Mouse (Mus musculus) heart, postnatal 0 days (tissue): ENCODE measurements around the gene Cdc42se2. TPM values are rescaled to one million over a fixed set of nuclear protein-coding genes. Genes with fewer than 3 reads are reported as not detected.

Source experiments
- ATAC-seq: fragments of 200-750 bp; cut with Nextera tagmentation; 2 replicates; pipeline ENCODE4 v1.8.0; 2017; ENCODE audit warnings: low read depth, moderate number of reproducible peaks, moderate library complexity; ENCODE audit not compliant: insufficient read depth
- DNase-seq: peaks from one replicate; pipeline ENCODE4 v3.0.0-alpha.2; 2016; ENCODE audit warnings: low spot score
- H3K27ac ChIP-seq: fragments of 300-500 bp; sonication (generic); 2 replicates; pipeline ENCODE4 v1.5.1; 2014; ENCODE audit warnings: low read depth, mild to moderate bottlenecking
- H3K27me3 ChIP-seq: fragments of 300-500 bp; sonication (generic); 2 replicates; pipeline ENCODE4 v1.6.1; 2014; ENCODE audit warnings: low read length, mixed read lengths; ENCODE audit not compliant: control insufficient read depth, insufficient read depth
- H3K36me3 ChIP-seq: fragments of 300-500 bp; sonication (generic); replicated peaks from 2 replicates; pipeline ENCODE4 v1.6.1; 2014; ENCODE audit warnings: low read length, mixed read lengths; ENCODE audit not compliant: control insufficient read depth, insufficient read depth
- H3K4me1 ChIP-seq: fragments of 300-500 bp; sonication (generic); 2 replicates; pipeline ENCODE4 v1.6.1; 2014; ENCODE audit warnings: antibody characterized with exemption; ENCODE audit not compliant: control insufficient read depth, insufficient read depth
- H3K4me2 ChIP-seq: fragments of 300-500 bp; sonication (generic); 2 replicates; pipeline ENCODE4 v1.6.1; 2014; ENCODE audit warnings: low read depth, mild to moderate bottlenecking, low read length, moderate library complexity
- H3K4me3 ChIP-seq: fragments of 300-500 bp; sonication (generic); 2 replicates; pipeline ENCODE4 v1.5.1; 2014; ENCODE audit warnings: low read depth, low read length
- H3K9ac ChIP-seq: fragments of 300-500 bp; sonication (generic); replicated peaks from 2 replicates; pipeline ENCODE4 v1.6.1; 2014; ENCODE audit warnings: low read depth, low read length, mixed read lengths
- H3K9me3 ChIP-seq: fragments of 300-500 bp; sonication (generic); replicated peaks from 2 replicates; pipeline ENCODE4 v1.6.1; 2016; ENCODE audit warnings: low read length; ENCODE audit not compliant: control insufficient read depth
- CTCF ChIP-seq: IDR thresholded peaks from 2 replicates; pipeline ENCODE4 v1.5.1; 2016; ENCODE audit warnings: antibody characterized with exemption, control low read depth, low read depth
- EP300 ChIP-seq: IDR thresholded peaks from 2 replicates; pipeline ENCODE4 v1.6.1; 2016; ENCODE audit warnings: antibody characterized with exemption, low read depth
- WGBS: fragments of 180-500 bp; shearing (Covaris S2); extraction: QIAGEN DNeasy Blood & Tissue Kit; methylation state at CpG from one replicate; pipeline ENCODE4 v1.1.7; 2014; 5-methylcytosine and 5-hydroxymethylcytosine counted together
- polyA plus RNA-seq: library from polyadenylated mRNA; unstranded; fragments of >200 nt; fragmentation: Nextera tagmentation; extraction: Ambion mirVana; gene quantifications from 2 replicates; pipeline ENCODE4 v1.2.1, GENCODE M21; 2015
- total RNA-seq: library from RNA; depleted of rRNA; stranded (reverse); fragments of >200 nt; gene quantifications from 2 replicates; pipeline ENCODE4 v1.2.3, GENCODE M21; 2014; ENCODE audit warnings: low replicate concordance

Gene Cdc42se2
- total and polyA plus RNA-seq, 2 experiments from 2014 or later = 50.2 to 53.6 TPM

DNA sequence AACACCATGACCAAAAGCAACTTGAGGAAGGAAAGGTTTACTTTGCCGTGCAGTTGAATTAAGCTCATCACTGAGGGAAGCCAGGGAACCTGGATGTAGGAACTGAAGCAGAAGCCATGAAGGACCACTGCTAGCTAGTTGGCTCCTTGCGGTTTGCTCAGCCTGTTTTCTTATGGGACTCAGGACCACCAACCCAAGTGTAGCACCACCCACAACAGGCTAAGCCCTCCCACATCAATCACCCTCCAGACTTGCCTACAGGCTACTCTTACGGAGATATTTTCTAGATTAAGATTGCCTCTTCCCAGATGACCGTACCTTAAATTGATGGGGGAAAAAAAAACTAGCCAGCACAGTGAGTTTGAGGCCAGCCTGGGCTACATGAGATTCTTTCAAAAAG is 24.8 kb upstream of the Cdc42se2 start:
- H3K27ac ChIP-seq = no peak overlapping the region
- DNase-seq (no peak), ATAC-seq (no peak)
- no peak overlapping the region for H3K4me2 ChIP-seq
- no peak for TF ChIP-seq EP300
- no peak for TF ChIP-seq CTCF
- no peak overlapping the region for H3K4me3 ChIP-seq
- no peak overlapping the region for H3K9ac ChIP-seq
- WGBS = 67% methylated on average over 4 of the region's 4 CpGs
- H3K27me3 ChIP-seq = no peaks in the 10 kb centered on the region
- H3K9me3 ChIP-seq = no peaks in the 10 kb centered on the region
- no peaks in the 10 kb centered on the region for H3K36me3 ChIP-seq
- H3K4me1 ChIP-seq = 0 out of 2 replicates have a peak, but pooled peaks cover 3% of the 10 kb centered on the region

DNA sequence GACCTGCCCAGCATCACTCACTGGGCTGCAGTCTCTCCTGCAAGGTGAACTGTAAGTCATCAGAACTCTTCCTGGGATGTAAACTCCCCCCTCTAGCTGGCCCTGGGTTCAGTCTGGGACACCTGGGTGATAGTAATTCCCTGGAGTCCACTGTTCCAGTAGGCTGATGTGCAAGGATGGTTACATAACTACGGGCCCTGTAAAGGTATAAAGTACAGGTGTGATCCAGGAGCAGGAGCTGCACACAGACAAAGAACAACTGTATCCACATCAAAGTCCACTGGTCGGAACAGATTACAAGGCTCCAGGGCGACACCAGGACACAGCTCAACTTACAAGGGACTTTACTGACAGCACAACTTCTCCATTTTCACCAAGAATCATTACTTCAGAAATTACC is 23.6 kb upstream of the Cdc42se2 start:
- WGBS = 83% methylated on average over 3 of the region's 3 CpGs
- no peak for ATAC-seq
- no peak for DNase-seq
- Histone ChIP-seq H3K27ac (no peak overlapping the region), H3K36me3 (no peaks in the 10 kb centered on the region), H3K9me3 (no peaks in the 10 kb centered on the region), H3K4me3 (no peak overlapping the region), H3K27me3 (no peaks in the 10 kb centered on the region), H3K9ac (no peak overlapping the region), H3K4me1 (0 out of 2 replicates have a peak, but pooled peaks cover 3% of the 10 kb centered on the region), H3K4me2 (no peak overlapping the region)
- TF ChIP-seq CTCF = no peak
- no peak for TF ChIP-seq EP300

DNA sequence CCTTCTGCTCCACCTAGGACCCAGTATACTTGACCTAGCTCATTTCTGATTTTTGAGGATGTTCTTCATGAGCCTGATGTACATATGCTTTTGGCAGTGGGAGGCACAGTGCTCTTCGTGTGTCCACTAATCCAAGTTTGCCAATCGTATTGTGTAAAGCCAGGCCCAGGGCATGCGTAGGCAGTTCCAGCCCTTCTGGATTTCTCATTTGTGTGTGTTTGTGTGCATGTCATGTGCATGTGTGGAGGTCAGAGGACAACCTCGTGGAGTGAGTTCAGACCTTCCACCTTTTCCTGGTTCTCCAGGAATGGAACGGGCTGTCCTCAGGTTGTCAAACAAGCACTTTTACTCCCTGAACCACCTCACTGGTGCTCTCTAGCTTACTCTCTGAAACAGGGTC is 22.1 kb upstream of the Cdc42se2 start:
- no peak overlapping the region for H3K4me3 ChIP-seq
- WGBS = 80% methylated on average over 5 of the region's 5 CpGs
- H3K27ac ChIP-seq = no peak overlapping the region
- no peak overlapping the region for H3K9ac ChIP-seq
- TF ChIP-seq EP300 = no peak
- no peak for TF ChIP-seq CTCF
- H3K36me3 ChIP-seq = no peaks in the 10 kb centered on the region
- no peaks in the 10 kb centered on the region for H3K9me3 ChIP-seq
- ATAC-seq (no peak), DNase-seq (no peak)
- H3K4me2 ChIP-seq = no peak overlapping the region
- 0 out of 2 replicates have a peak, but pooled peaks cover 3% of the 10 kb centered on the region for H3K4me1 ChIP-seq
- no peaks in the 10 kb centered on the region for H3K27me3 ChIP-seq

DNA sequence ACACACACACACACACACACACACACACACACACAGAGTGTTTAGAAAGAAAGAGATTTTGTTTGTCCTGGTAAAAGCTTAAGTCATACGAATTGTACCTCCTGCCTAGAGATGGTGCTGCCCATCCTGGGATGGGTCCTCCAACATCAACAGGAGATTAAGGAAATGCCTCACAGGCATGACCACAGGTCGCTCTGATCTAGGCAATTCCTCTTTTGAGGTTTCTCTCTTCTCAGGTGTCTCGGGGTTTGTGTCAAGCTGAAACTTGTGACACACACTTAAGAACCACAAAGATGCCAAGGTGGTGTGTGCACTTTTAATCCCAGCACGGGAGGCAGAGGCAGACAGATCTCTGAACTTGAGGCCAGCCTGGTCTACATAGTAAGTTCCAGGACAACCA is 20.7 kb upstream of the Cdc42se2 start:
- Histone ChIP-seq H3K4me3 (no peak overlapping the region), H3K9ac (no peak overlapping the region), H3K36me3 (no peaks in the 10 kb centered on the region), H3K27me3 (no peaks in the 10 kb centered on the region), H3K4me2 (no peak overlapping the region), H3K9me3 (no peaks in the 10 kb centered on the region), H3K4me1 (no peaks in the 10 kb centered on the region), H3K27ac (no peak overlapping the region)
- no peak for DNase-seq
- TF ChIP-seq EP300 (no peak), CTCF (no peak)
- ATAC-seq = no peak
- WGBS = 79% methylated on average over 4 of the region's 4 CpGs

DNA sequence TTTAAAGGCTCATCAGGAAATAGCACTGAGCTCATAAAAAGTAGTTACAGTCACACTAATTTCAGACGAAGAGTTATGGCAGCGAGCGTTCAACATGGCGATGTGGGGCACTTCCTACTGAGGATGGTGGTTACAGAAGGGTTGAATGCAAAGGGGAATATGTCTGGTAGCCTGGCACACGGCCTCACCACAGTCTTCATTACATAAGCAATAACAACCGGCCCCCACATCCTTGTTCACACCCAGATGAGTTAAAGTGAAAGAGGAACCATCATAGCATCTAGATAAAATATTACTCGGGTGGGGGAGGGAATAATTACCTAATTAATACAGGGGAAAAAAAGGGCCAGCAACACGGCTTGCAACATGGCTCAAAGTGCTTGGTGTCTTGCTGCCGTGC is 20.2 kb upstream of the Cdc42se2 start:
- TF ChIP-seq CTCF (no peak), EP300 (no peak)
- Histone ChIP-seq H3K27me3 (no peaks in the 10 kb centered on the region), H3K27ac (no peak overlapping the region), H3K9me3 (no peaks in the 10 kb centered on the region), H3K9ac (no peak overlapping the region), H3K4me1 (no peaks in the 10 kb centered on the region), H3K4me3 (no peak overlapping the region), H3K4me2 (no peak overlapping the region), H3K36me3 (no peaks in the 10 kb centered on the region)
- WGBS = 64% methylated on average over 9 of the region's 9 CpGs
- ATAC-seq (no peak), DNase-seq (no peak)

DNA sequence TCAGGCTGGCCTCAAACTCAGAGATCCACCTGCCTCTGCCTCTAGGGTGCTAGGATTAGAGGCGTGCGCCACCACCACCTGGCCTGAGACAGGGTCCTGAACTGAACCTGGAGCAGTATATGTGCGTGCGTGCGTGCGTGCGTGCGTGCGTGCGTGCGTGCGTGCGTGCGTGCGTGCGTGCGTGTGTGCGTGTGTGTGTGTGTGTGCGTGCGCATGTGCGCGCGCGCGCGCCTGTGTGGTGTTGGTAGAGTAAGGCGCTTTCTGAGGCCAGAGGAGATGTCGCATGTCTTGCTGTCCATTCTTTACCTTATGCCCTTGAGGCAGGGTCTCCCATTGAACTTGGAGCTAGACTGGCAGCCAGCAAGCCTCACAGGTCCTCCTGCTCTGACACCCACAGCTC is 19.4 kb upstream of the Cdc42se2 start:
- no peaks in the 10 kb centered on the region for H3K4me1 ChIP-seq
- WGBS = 88% methylated on average over 28 of the region's 28 CpGs
- H3K27ac ChIP-seq = no peak overlapping the region
- H3K36me3 ChIP-seq = no peaks in the 10 kb centered on the region
- H3K4me3 ChIP-seq = no peak overlapping the region
- H3K9me3 ChIP-seq = no peaks in the 10 kb centered on the region
- ATAC-seq (no peak), DNase-seq (no peak)
- H3K27me3 ChIP-seq = no peaks in the 10 kb centered on the region
- no peak overlapping the region for H3K9ac ChIP-seq
- no peak overlapping the region for H3K4me2 ChIP-seq
- TF ChIP-seq EP300 (no peak), CTCF (no peak)
